18 mouse cellular contexts compared by ENCODE assay signal in the genomic region with DNA sequence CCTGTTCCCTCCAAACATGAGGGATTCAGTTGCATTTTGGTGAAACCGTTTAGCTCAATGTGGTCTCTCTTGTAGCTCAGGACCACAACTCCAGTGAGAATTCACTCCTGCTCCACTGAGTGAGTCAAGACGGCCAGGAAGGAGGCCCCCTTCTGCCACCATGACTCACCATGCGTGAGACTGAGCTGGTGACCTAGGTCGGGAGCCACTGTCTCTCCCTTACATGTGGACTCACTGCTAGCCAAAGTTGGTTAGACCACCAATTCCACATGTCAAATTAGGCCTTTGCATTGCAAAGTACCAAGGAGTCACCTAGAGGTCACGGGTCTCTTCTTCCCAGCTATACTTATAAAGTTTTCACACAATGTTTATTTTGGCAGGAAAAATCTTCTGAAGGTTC. TPM values are rescaled to one million over a fixed set of nuclear protein-coding genes. Genes with fewer than 3 reads are reported as not detected.
DNase-seq lines count a peak whose midpoint lies in the region; ATAC-seq and TF ChIP-seq lines count a peak whose summit lies in the region.
"Had no signal": no experiment of that assay in that cellular context is flagged by ENCODE, and none has a peak within 500 bp of the region (broad histone marks: within the 10 kb centered on the region; RNA-seq: fewer than 3 reads in every experiment).

No protein-coding gene starts in this region.

- peak overlapping the region; percentile 34; the same call in 1 of the 2 replicates for H3K4me2 ChIP-seq in CH12.LX (ENCODE audit: insufficient read depth, low read depth, poor library complexity, severe bottlenecking)
- no peak overlapping the region for H3K4me2 ChIP-seq in forebrain, embryonic 11.5 days (ENCODE audit: low read depth, low read length, severe bottlenecking)
- H3K4me2 ChIP-seq: embryonic facial prominence, embryonic 13.5 days; forebrain, embryonic 12.5 days had no signal

- no peaks in the 10 kb centered on the region for H3K36me3 ChIP-seq in CH12.LX (replicated peaks in 1 of 2; ENCODE audit: control insufficient read depth in 1 of 2, insufficient read depth in 1 of 2, low read length in 1 of 2)
- no peaks in the 10 kb centered on the region for H3K36me3 ChIP-seq in forebrain, embryonic 11.5 days (ENCODE audit: control insufficient read depth, insufficient read depth, low read length)
- H3K36me3 ChIP-seq: embryonic facial prominence, embryonic 13.5 days; forebrain, embryonic 12.5 days had no signal

- DNase-seq in 3T3-L1 (ENCODE audit: low read depth, low spot score): peak; percentile 26
- DNase-seq in 416B (ENCODE audit: low read depth): peak; percentile 86
- DNase-seq in CH12.LX (ENCODE audit: extremely low read depth): peak; percentile 82
- no peak for DNase-seq in forebrain, embryonic 11.5 days (ENCODE audit: low spot score)
- no peak for DNase-seq in adrenal gland, adult 18-20 months (ENCODE audit: low spot score in 2 of 2)
- DNase-seq: adrenal gland, adult 8-10 months; adrenal gland, postnatal 14 days; adrenal gland, postnatal 36 days; cerebellum, adult 11-12 months; cerebellum, adult 2 months; cerebellum, adult 9-10 months; cerebellum, postnatal 10 days; cerebellum, postnatal 25 days had no signal

- TF ChIP-seq CTCF in CH12.LX (conservative IDR thresholded peaks at IDR 0.05 in 1 of 2, IDR thresholded peaks at IDR 0.05 in 1 of 2; ENCODE audit: low read depth in 2 of 2, low read length in 2 of 2): no peak

- no peak for TF ChIP-seq RAD21 in CH12.LX (IDR thresholded peaks at IDR 0.05; ENCODE audit: low read depth, low read length)

- H3K27me3 ChIP-seq in CH12.LX (replicated peaks): no peaks in the 10 kb centered on the region
- no peaks in the 10 kb centered on the region for H3K27me3 ChIP-seq in forebrain, embryonic 11.5 days (ENCODE audit: control insufficient read depth, insufficient read depth, low read length)
- H3K27me3 ChIP-seq: embryonic facial prominence, embryonic 13.5 days; forebrain, embryonic 12.5 days had no signal

- H3K9ac ChIP-seq in CH12.LX (ENCODE audit: insufficient read depth, low read depth): no peak overlapping the region
- no peak overlapping the region for H3K9ac ChIP-seq in forebrain, embryonic 11.5 days (ENCODE audit: low read length)
- H3K9ac ChIP-seq: embryonic facial prominence, embryonic 13.5 days; forebrain, embryonic 12.5 days had no signal

- H3K79me2 ChIP-seq in CH12.LX (replicated peaks; ENCODE audit: control insufficient read depth, extremely low read depth, insufficient read depth, poor library complexity, severe bottlenecking): no peaks in the 10 kb centered on the region

- peak; percentile 71 for TF ChIP-seq EP300 in CH12.LX (IDR thresholded peaks at IDR 0.05; ENCODE audit: low read length)

- WGBS in forebrain, embryonic 11.5 days: 79% methylated on average over 5 of the region's 5 CpGs

- no peak for ATAC-seq in forebrain, embryonic 11.5 days (replicated peaks; ENCODE audit: low FRiP score)
- ATAC-seq: CD4-positive, CD25-positive, alpha-beta regulatory T cell, adult 4 months; forebrain, embryonic 14.5 days; forebrain, embryonic 16.5 days had no signal

- H3K4me1 ChIP-seq in CH12.LX (ENCODE audit: control insufficient read depth in 1 of 2, insufficient read depth in 2 of 2): peaks cover 19 to 44% of the 10 kb centered on the region in 2 experiments
- H3K4me1 ChIP-seq in forebrain, embryonic 11.5 days (replicated peaks; ENCODE audit: control insufficient read depth, insufficient read depth, low read length): no peaks in the 10 kb centered on the region
- H3K4me1 ChIP-seq: embryonic facial prominence, embryonic 13.5 days; forebrain, embryonic 12.5 days had no signal

- no peaks in the 10 kb centered on the region for H3K9me3 ChIP-seq in CH12.LX (replicated peaks; ENCODE audit: low read length)
- H3K9me3 ChIP-seq in forebrain, embryonic 11.5 days (ENCODE audit: control insufficient read depth, low read length): no peaks in the 10 kb centered on the region
- H3K9me3 ChIP-seq: embryonic facial prominence, embryonic 13.5 days; forebrain, embryonic 12.5 days had no signal

- TF ChIP-seq POLR2A in CH12.LX (IDR thresholded peaks at IDR 0.05; ENCODE audit: low read depth, low read length): no peak

- no peak overlapping the region for H3K4me3 ChIP-seq in CH12.LX (replicated peaks in 1 of 3; ENCODE audit: low read depth in 2 of 3, low read length in 2 of 3, poor library complexity in 1 of 3)
- H3K4me3 ChIP-seq in forebrain, embryonic 11.5 days (ENCODE audit: low read depth, low read length): no peak overlapping the region
- H3K4me3 ChIP-seq: embryonic facial prominence, embryonic 13.5 days; forebrain, embryonic 12.5 days had no signal

- in situ Hi-C loops in CH12.LX (cut with MboI; ENCODE audit: low pct_ligation_motif_present, low pct_unique_long_range_greater_than_20kb, low sequenced_read_pairs): no loop called here

- peak overlapping the region; percentile 24; the same call in 1 of the 2 replicates for H3K27ac ChIP-seq in CH12.LX (ENCODE audit: insufficient read depth, low read depth)
- H3K27ac ChIP-seq in forebrain, embryonic 11.5 days (ENCODE audit: low read depth, low read length): no peak overlapping the region
- H3K27ac ChIP-seq: embryonic facial prominence, embryonic 13.5 days; forebrain, embryonic 12.5 days had no signal

- dilution Hi-C loops in CH12.LX (cut with MboI; ENCODE audit: extremely low pct_ligation_motif_present, extremely low pct_unique_long_range_greater_than_20kb, low sequenced_read_pairs): no loop called here

TF ChIP-seq in CH12.LX, 34 proteins besides CTCF, POLR2A, EP300 and RAD21:
- TF ChIP-seq MEF2A (IDR thresholded peaks at IDR 0.05; ENCODE audit: borderline replicate concordance, low read depth, low read length) (peak; percentile 66; the same call in 1 of the 2 replicates), MAFK (IDR thresholded peaks at IDR 0.05; ENCODE audit: insufficient replicate concordance, low read length) (peak; percentile 65; the same call in 1 of the 2 replicates), MYC (IDR thresholded peaks at IDR 0.05; ENCODE audit: low read depth, low read length) (peak; percentile 26; the same call in 1 of the 2 replicates), TCF12 (IDR thresholded peaks at IDR 0.05; ENCODE audit: low read depth, low read length) (peak; percentile 39; the same call in 1 of the 2 replicates), BHLHE40 (IDR thresholded peaks at IDR 0.05; ENCODE audit: low read depth, low read length) (peak; percentile 88), GABPA (IDR thresholded peaks at IDR 0.05; ENCODE audit: insufficient replicate concordance, low read depth, low read length) (no peak), ETS1 (conservative IDR thresholded peaks at IDR 0.05; ENCODE audit: low read depth, low read length) (peak; percentile 92), IRF4 (IDR thresholded peaks at IDR 0.05; ENCODE audit: low read depth, low read length) (peak; percentile 58), CHD1 (IDR thresholded peaks at IDR 0.05; ENCODE audit: low read depth, low read length) (no peak), JUND (conservative IDR thresholded peaks at IDR 0.05; ENCODE audit: low read depth, low read length) (peak; percentile 22; the same call in 1 of the 2 replicates), JUN (IDR thresholded peaks at IDR 0.05; ENCODE audit: insufficient read depth, low read depth, low read length) (no peak), SIN3A (IDR thresholded peaks at IDR 0.05; ENCODE audit: low read length) (no peak; the same call in 1 of the 2 replicates)

RNA-seq across cellular contexts. Expression of a gene that starts 16.3 kb away (rescaled TPM):
- total RNA-seq in CH12.LX (2012; rRNA removed) (22.7 and 25.2 TPM in 2 replicates), CH12.LX (2014; rRNA removed) (35.3 and 38.1 TPM in 2 replicates)
- 30.5 and 35.3 TPM in 2 replicates for polyA plus RNA-seq in CH12.LX (2012; ENCODE audit: insufficient read length, low read depth)
- polyA plus RNA-seq in forebrain, embryonic 11.5 days (2014; fragmentation: Nextera tagmentation; extraction: Ambion mirVana): 114 and 116 TPM in 2 replicates
- 10 to 100 TPM; 25.9 to 32.8 TPM for total RNA-seq in adrenal gland, adult 18-20 months (2021)

Comparison
In these comparisons a context has a peak if more than half of its experiments do, and no peak if none do; other contexts are left out.
1. DNase-seq: peak in 3T3-L1 (single experiment), 416B (single experiment) and CH12.LX (single experiment); none in forebrain, embryonic 11.5 days (single experiment) and adrenal gland, adult 18-20 months (0 of 2).